Mouse (Mus musculus) midbrain, embryonic 12.5 days (tissue): Measurements from ENCODE around the gene Inpp5d. TPM values are rescaled to one million over a fixed set of nuclear protein-coding genes. Genes with fewer than 3 reads are reported as not detected.

Experiments used
- ATAC-seq: fragments of 200-750 bp; cut with Nextera tagmentation; 2 replicates; pipeline ENCODE4 v1.8.0; 2017; ENCODE audit warnings: low read depth, moderate TSS enrichment, moderate library complexity; ENCODE audit not compliant: low FRiP score
- H3K27ac ChIP-seq: fragments of 300-500 bp; sonication (generic); replicated peaks from 2 replicates; pipeline ENCODE4 v1.5.1; 2016; ENCODE audit warnings: mild to moderate bottlenecking
- H3K27me3 ChIP-seq: fragments of 300-500 bp; sonication (generic); 2 replicates; pipeline ENCODE4 v1.6.1; 2016; ENCODE audit warnings: mild to moderate bottlenecking
- H3K36me3 ChIP-seq: fragments of 300-500 bp; sonication (generic); 2 replicates; pipeline ENCODE4 v1.6.1; 2016
- H3K4me1 ChIP-seq: fragments of 300-500 bp; sonication (generic); 2 replicates; pipeline ENCODE4 v1.6.1; 2016
- H3K4me2 ChIP-seq: fragments of 300-500 bp; sonication (generic); replicated peaks from 2 replicates; pipeline ENCODE4 v1.6.1; 2016; ENCODE audit warnings: mild to moderate bottlenecking, moderate library complexity
- H3K4me3 ChIP-seq: fragments of 300-500 bp; sonication (generic); 2 replicates; pipeline ENCODE4 v1.5.1; 2016; ENCODE audit warnings: mild to moderate bottlenecking
- H3K9ac ChIP-seq: fragments of 300-500 bp; sonication (generic); replicated peaks from 2 replicates; pipeline ENCODE4 v1.6.1; 2016; ENCODE audit warnings: mild to moderate bottlenecking, moderate library complexity
- H3K9me3 ChIP-seq: fragments of 300-500 bp; sonication (generic); 2 replicates; pipeline ENCODE4 v1.6.1; 2016; ENCODE audit warnings: mild to moderate bottlenecking
- WGBS: fragments of 180-500 bp; shearing (Covaris S2); methylation state at CpG from one replicate; pipeline ENCODE4 v1.1.7; 2016; 5-methylcytosine and 5-hydroxymethylcytosine counted together
- polyA plus RNA-seq: library from polyadenylated mRNA; unstranded; fragments of >200 nt; fragmentation: Nextera tagmentation; extraction: Ambion mirVana; gene quantifications from 2 replicates; pipeline ENCODE4 v1.2.1, GENCODE M21; 2016

Inpp5d gene
- polyA plus RNA-seq, 1 experiment from 2014 or later = 3.0 TPM

GRCm38 (mm10) chr1:87689661-87690341 lies 69.7 kb downstream of the Inpp5d start:
- H3K36me3 ChIP-seq = no peaks in the 10 kb centered on the region
- H3K4me2 ChIP-seq = no peak overlapping the region
- no peaks in the 10 kb centered on the region for H3K9me3 ChIP-seq
- H3K4me3 ChIP-seq = no peak overlapping the region
- WGBS = 91% methylated on average over 1 of the region's 1 CpGs
- no peak for ATAC-seq
- H3K27me3 ChIP-seq = no peaks in the 10 kb centered on the region
- H3K27ac ChIP-seq = no peak overlapping the region
- H3K4me1 ChIP-seq = no peaks in the 10 kb centered on the region
- no peak overlapping the region for H3K9ac ChIP-seq

GRCm38 (mm10) chr1:87696358-87696757 lies 76.2 kb downstream of the Inpp5d start:
- no peaks in the 10 kb centered on the region for H3K4me1 ChIP-seq
- H3K9me3 ChIP-seq = no peaks in the 10 kb centered on the region
- no peak overlapping the region for H3K4me3 ChIP-seq
- H3K27ac ChIP-seq = no peak overlapping the region
- no peaks in the 10 kb centered on the region for H3K36me3 ChIP-seq
- no peaks in the 10 kb centered on the region for H3K27me3 ChIP-seq
- no peak for ATAC-seq
- no peak overlapping the region for H3K4me2 ChIP-seq
- no peak overlapping the region for H3K9ac ChIP-seq
- WGBS = 76% methylated on average over 5 of the region's 5 CpGs

- H3K9me3 ChIP-seq = no peaks in the 10 kb centered on the region
- H3K27me3 ChIP-seq = no peaks in the 10 kb centered on the region
- no peak overlapping the region for H3K27ac ChIP-seq
- H3K4me1 ChIP-seq = no peaks in the 10 kb centered on the region
- no peak overlapping the region for H3K9ac ChIP-seq
- H3K4me2 ChIP-seq = no peak overlapping the region
- ATAC-seq = no peak
- H3K4me3 ChIP-seq = no peak overlapping the region
- no peaks in the 10 kb centered on the region for H3K36me3 ChIP-seq
- 91% methylated on average over 6 of the region's 6 CpGs for WGBS
These were observed 77.9 kb downstream of the Inpp5d start for GRCm38 (mm10) chr1:87698010-87698409.

GRCm38 (mm10) chr1:87699890-87700448 lies 79.9 kb downstream of the Inpp5d start:
- Histone ChIP-seq H3K9ac (no peak overlapping the region), H3K27me3 (no peaks in the 10 kb centered on the region), H3K4me1 (no peaks in the 10 kb centered on the region), H3K4me2 (no peak overlapping the region), H3K4me3 (no peak overlapping the region), H3K36me3 (no peaks in the 10 kb centered on the region), H3K9me3 (no peaks in the 10 kb centered on the region), H3K27ac (no peak overlapping the region)
- 78% methylated on average over 5 of the region's 5 CpGs for WGBS
- ATAC-seq = no peak

GRCm38 (mm10) chr1:87704230-87704629 lies 84.1 kb downstream of the Inpp5d start:
- WGBS = 88% methylated on average over 2 of the region's 2 CpGs

GRCm38 (mm10) chr1:87706361-87706760 lies 86.2 kb downstream of the Inpp5d start:
- Histone ChIP-seq H3K27ac (no peak overlapping the region), H3K9ac (no peak overlapping the region), H3K36me3 (no peaks in the 10 kb centered on the region), H3K9me3 (peaks cover 3% of the 10 kb centered on the region; the same call in 1 of the 2 replicates), H3K27me3 (no peaks in the 10 kb centered on the region), H3K4me2 (no peak overlapping the region), H3K4me1 (peaks cover 12% of the 10 kb centered on the region), H3K4me3 (no peak overlapping the region)
- WGBS = 84% methylated on average over 3 of the region's 3 CpGs
- ATAC-seq = no peak

More at GRCm38 (mm10) chr1:87704230-87704629, 84.1 kb downstream of the Inpp5d start:
- Histone ChIP-seq H3K9me3 (peaks cover 3% of the 10 kb centered on the region; the same call in 1 of the 2 replicates), H3K27me3 (no peaks in the 10 kb centered on the region), H3K4me1 (peaks cover 5% of the 10 kb centered on the region), H3K36me3 (no peaks in the 10 kb centered on the region), H3K4me2 (no peak overlapping the region), H3K9ac (no peak overlapping the region), H3K27ac (no peak overlapping the region), H3K4me3 (no peak overlapping the region)
- no peak for ATAC-seq

GRCm38 (mm10) chr1:87709020-87709419 lies 88.9 kb downstream of the Inpp5d start:
- peaks cover 12% of the 10 kb centered on the region for H3K4me1 ChIP-seq
- ATAC-seq = no peak
- WGBS = 37% methylated on average over 6 of the region's 6 CpGs
- H3K36me3 ChIP-seq = no peaks in the 10 kb centered on the region
- H3K27me3 ChIP-seq = no peaks in the 10 kb centered on the region
- no peak overlapping the region for H3K9ac ChIP-seq
- H3K9me3 ChIP-seq = peaks cover 3% of the 10 kb centered on the region; the same call in 1 of the 2 replicates
- H3K27ac ChIP-seq = no peak overlapping the region
- H3K4me2 ChIP-seq = no peak overlapping the region
- H3K4me3 ChIP-seq = no peak overlapping the region

- WGBS = 88% methylated on average over 7 of the region's 7 CpGs
- Histone ChIP-seq H3K36me3 (no peaks in the 10 kb centered on the region), H3K27me3 (no peaks in the 10 kb centered on the region), H3K9ac (no peak overlapping the region), H3K9me3 (peaks cover 3% of the 10 kb centered on the region; the same call in 1 of the 2 replicates), H3K27ac (no peak overlapping the region), H3K4me3 (no peak overlapping the region), H3K4me1 (peaks cover 12% of the 10 kb centered on the region), H3K4me2 (no peak overlapping the region)
- no peak for ATAC-seq
These were observed 89.7 kb downstream of the Inpp5d start for GRCm38 (mm10) chr1:87709661-87710270.

GRCm38 (mm10) chr1:87711938-87712613 lies 92.0 kb downstream of the Inpp5d start:
- Histone ChIP-seq H3K27me3 (no peaks in the 10 kb centered on the region), H3K4me1 (peaks cover 12% of the 10 kb centered on the region), H3K9me3 (peaks cover 3% of the 10 kb centered on the region; the same call in 1 of the 2 replicates), H3K9ac (no peak overlapping the region), H3K27ac (no peak overlapping the region), H3K4me2 (no peak overlapping the region), H3K4me3 (no peak overlapping the region), H3K36me3 (no peaks in the 10 kb centered on the region)
- WGBS = 89% methylated on average over 10 of the region's 10 CpGs
- no peak for ATAC-seq

GRCm38 (mm10) chr1:87712614-87712971 lies 92.5 kb downstream of the Inpp5d start:
- Histone ChIP-seq H3K4me1 (peaks cover 12% of the 10 kb centered on the region), H3K27me3 (no peaks in the 10 kb centered on the region), H3K36me3 (no peaks in the 10 kb centered on the region), H3K4me3 (no peak overlapping the region), H3K9me3 (peaks cover 3% of the 10 kb centered on the region; the same call in 1 of the 2 replicates), H3K9ac (no peak overlapping the region), H3K4me2 (no peak overlapping the region), H3K27ac (no peak overlapping the region)
- ATAC-seq = no peak
- 96% methylated on average over 1 of the region's 1 CpGs for WGBS

GRCm38 (mm10) chr1:87721382-87721781 lies 101.3 kb downstream of the Inpp5d start:
- Histone ChIP-seq H3K27ac (no peak overlapping the region), H3K4me3 (no peak overlapping the region), H3K27me3 (no peaks in the 10 kb centered on the region), H3K4me2 (no peak overlapping the region), H3K9ac (no peak overlapping the region), H3K9me3 (0 out of 2 replicates have a peak, but pooled peaks cover 3% of the 10 kb centered on the region), H3K36me3 (no peaks in the 10 kb centered on the region), H3K4me1 (no peaks in the 10 kb centered on the region)
- 37% methylated on average over 8 of the region's 8 CpGs for WGBS
- ATAC-seq = no peak

GRCm38 (mm10) chr1:87722081-87722480 lies 102.0 kb downstream of the Inpp5d start:
- WGBS = 53% methylated on average over 2 of the region's 2 CpGs
- Histone ChIP-seq H3K9me3 (0 out of 2 replicates have a peak, but pooled peaks cover 3% of the 10 kb centered on the region), H3K36me3 (no peaks in the 10 kb centered on the region), H3K9ac (no peak overlapping the region), H3K4me1 (no peaks in the 10 kb centered on the region), H3K27me3 (no peaks in the 10 kb centered on the region), H3K27ac (no peak overlapping the region), H3K4me3 (no peak overlapping the region), H3K4me2 (no peak overlapping the region)
- ATAC-seq = no peak
